Mouse (Mus musculus) T-helper 17 cell (primary cell): ENCODE results near the gene Map1lc3a.

Experiments used
- in situ Hi-C, 2 experiments: fragments of 300-600 bp; cut with MboI, MseI; formaldehyde crosslinking; loops; 1 replicate in 1 of 2; 2 replicates in 1 of 2; pipeline ENCODE4 v1.15.1; 2025; ENCODE audit warnings: high pct_unique_total_duplicates in 2 of 2

Gene Map1lc3a

GRCm38 (mm10) chr2:155285744-155286143, 9.6 kb downstream of the Map1lc3a start:
- in situ Hi-C loops = no loop called here

- in situ Hi-C loops = no loop called here
These were observed 11.6 kb downstream of the Map1lc3a start for GRCm38 (mm10) chr2:155287456-155288250.

DNA sequence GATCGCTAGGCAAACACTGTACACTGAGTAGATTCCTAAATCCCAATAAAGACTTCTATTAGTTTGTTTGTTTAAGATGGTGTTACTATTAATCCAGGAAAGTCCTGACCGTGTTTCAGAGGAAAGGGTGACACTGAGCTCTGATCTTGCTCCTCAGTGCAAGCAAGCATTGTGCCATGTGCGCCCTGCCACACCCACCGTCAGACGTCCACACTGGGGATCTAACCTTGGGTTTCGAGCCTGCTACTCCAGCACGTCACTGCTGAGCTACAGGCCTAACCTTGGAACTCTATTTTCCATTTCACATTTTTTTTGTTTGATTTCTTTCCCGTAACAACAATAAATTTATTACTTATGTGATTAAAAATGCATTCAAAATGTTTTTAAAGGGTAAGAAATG, 14.0 kb downstream of the Map1lc3a start:
- in situ Hi-C loops = no loop called here

DNA sequence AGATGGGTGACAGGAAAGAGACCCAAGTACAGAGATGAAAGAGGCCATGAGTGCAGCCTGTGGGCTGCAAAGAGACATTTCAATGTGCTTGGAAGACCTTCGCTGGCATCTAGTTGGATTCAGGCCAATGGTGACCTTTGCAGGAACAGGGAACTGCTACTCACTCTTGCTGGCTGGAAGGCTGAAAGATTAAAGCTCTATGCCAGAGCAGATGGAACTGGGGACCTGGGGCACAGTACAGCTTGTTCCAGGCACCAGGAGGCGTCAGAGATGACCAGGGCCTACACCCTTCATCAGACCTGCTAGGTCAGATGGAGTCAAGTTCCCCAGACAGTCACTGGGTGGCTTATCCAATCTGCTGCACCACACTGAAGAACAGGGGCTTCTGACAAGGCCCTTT, 17.3 kb downstream of the Map1lc3a start:
- in situ Hi-C loops = no loop called here

GRCm38 (mm10) chr2:155293946-155294345, 17.8 kb downstream of the Map1lc3a start:
- in situ Hi-C loops = no loop called here

DNA sequence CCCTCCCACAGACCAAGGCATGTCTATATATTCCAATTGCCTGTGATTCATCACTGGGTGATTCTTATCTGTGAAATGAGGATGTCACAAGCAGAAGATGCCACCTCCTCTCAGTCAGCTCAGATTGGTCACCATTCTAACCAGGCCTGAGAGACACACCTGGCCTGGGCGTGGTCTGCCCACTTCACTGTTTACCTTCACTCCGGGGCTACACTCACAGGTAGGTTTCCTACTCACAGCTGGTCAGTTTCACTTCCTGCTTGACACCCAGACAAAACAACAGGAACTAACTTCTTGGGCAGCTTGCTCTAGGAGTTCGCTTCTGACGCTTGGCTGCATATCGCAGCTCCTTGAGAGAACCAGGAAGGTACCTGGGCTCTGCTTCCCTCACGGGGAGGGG, 19.4 kb downstream of the Map1lc3a start:
- in situ Hi-C loops = no loop called here

- in situ Hi-C loops = no loop called here
These were observed 23.5 kb downstream of the Map1lc3a start for GRCm38 (mm10) chr2:155299563-155299962.

DNA sequence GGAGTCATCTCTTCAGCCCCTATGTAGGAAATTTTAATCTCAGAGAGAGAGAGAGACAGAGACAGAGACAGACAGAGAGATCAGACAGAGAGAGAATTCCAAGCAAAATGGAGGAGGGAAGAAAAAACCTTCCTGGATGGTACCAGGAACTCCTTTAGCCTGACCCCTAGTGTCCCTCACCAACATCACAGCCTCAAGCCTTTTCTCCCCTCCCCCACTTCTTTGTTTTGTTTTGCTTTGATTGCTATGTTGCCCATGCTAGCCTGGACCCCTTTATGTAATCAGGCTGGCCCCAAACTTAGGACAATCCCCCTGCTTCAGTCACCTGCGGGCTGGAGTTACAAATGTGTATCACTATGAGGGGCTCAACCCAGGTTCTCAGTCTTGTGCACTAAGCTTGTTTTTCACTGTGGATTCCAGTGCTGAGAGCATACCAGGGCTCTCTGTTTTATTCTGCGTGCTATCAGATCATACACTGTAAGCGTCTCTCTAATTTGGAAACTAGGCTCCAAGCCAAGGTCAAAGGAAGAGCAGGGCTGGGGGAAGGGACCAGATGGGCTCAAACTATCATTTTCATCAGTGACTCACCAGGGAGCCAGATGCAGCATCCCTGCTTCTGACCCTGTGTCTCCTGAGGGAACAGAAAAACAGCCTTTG, 33.0 kb downstream of the Map1lc3a start:
- in situ Hi-C loops = no loop called here

DNA sequence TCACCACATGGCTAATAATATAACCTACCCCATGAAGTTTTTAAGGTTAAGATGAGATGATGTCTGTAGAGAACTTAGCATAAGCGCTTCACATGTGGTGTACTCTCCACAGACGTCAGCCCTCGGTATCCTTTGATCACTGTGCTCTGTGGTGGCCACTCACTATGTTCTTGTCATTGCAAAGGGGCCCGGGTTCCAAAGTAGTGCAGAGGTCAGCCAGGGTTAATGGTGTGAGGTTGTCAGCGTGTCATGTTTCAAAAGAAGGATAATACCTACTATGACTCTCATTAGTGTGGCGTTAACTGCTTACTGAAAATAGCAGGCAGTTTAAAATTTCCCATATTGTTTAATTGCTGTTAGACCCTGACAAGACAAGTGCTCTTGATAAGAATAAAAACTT, 37.6 kb downstream of the Map1lc3a start:
- in situ Hi-C loops = no loop called here

DNA sequence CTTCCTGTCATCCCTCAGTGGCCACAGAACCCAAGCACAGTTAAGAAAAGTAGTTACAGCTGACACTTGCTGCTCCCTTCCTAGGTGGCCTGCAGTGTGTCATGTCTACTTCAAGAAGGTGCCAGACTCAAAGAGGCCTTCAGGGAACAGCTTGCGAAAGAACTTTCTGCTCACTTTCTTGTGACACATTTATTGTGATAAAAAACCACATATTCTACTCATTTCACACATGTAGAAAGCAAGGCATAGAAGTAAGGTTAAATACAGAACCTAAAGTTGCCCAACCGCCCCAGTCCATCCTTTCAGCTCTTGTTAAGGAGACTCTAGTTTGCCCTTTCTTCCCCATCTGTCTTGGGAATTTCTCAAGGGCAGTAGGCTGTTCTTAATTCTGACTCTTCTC, 42.5 kb downstream of the Map1lc3a start:
- in situ Hi-C loops = no loop called here

GRCm38 (mm10) chr2:155320596-155320995, 44.5 kb downstream of the Map1lc3a start:
- in situ Hi-C loops = no loop called here

- in situ Hi-C loops = no loop called here
These were observed 49.9 kb downstream of the Map1lc3a start for GRCm38 (mm10) chr2:155326001-155326400.
